Mouse (Mus musculus) CD4-positive, CD25-positive, alpha-beta regulatory T cell, adult 2 months (primary cell): Measurements from ENCODE around the gene Col4a3.
A peak's percentile ranks its signal among the peaks of the same experiment; 100 is the strongest.

ENCODE experiments used
- DNase-seq: peaks from one replicate; pipeline ENCODE4 v3.0.0-alpha.2; 2012; ENCODE audit warnings: low read depth, low spot score

Col4a3 gene

GRCm38 (mm10) chr1:82663522-82663921 lies 76.8 kb downstream of the Col4a3 start:
- no peak for DNase-seq

- DNase-seq: no peak
Measured at GRCm38 (mm10) chr1:82686328-82686727, 99.6 kb downstream of the Col4a3 start.

DNA sequence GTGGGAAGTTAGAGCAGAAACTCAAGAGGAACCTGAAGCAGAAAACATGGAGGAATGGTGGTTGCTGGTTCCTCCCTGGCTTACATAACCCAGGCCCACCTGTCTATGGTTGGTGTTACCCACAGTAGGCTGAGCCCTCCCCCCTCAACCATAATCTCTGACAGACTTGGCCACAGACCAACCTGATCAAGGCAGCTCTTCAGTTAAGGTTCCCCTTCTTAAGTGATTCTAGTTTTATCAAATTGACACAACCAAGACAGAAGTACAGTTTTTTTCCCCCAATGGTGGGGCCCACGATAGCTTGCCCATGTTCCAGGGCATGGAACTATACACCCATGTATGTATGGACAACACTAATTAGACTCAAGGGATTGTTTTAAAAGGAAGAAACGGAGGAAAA lies 100.1 kb downstream of the Col4a3 start:
- no peak for DNase-seq

DNA sequence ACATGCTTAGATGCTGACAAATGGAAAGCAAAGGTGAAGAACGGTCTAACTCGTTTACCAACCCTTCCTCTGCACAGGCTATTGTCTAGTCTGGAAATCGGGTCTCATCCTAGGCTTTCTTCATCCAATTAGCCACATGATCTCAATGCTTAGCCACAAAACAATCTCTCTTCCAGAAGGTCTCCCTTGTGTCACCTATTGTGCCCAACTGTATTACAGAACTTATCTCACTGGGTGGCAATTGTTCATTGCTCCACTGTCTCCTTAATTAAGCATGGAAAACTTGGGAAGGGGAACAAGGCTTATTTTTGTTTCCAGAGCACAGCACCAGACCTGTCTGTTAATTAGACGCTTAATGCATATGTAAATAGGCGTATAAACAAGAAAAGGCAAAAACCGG lies 101.2 kb downstream of the Col4a3 start:
- no peak for DNase-seq

- DNase-seq: no peak
Measured at GRCm38 (mm10) chr1:82695915-82696314, 109.2 kb downstream of the Col4a3 start.

- DNase-seq: no peak
Measured at GRCm38 (mm10) chr1:82717816-82718512, 131.2 kb downstream of the Col4a3 start.

- peak; percentile 95 for DNase-seq
Measured at GRCm38 (mm10) chr1:82724339-82725025, 137.8 kb downstream of the Col4a3 start, which contains the start of gene Mff. Mff (plus strand) TSS chr1:82724890.

DNA sequence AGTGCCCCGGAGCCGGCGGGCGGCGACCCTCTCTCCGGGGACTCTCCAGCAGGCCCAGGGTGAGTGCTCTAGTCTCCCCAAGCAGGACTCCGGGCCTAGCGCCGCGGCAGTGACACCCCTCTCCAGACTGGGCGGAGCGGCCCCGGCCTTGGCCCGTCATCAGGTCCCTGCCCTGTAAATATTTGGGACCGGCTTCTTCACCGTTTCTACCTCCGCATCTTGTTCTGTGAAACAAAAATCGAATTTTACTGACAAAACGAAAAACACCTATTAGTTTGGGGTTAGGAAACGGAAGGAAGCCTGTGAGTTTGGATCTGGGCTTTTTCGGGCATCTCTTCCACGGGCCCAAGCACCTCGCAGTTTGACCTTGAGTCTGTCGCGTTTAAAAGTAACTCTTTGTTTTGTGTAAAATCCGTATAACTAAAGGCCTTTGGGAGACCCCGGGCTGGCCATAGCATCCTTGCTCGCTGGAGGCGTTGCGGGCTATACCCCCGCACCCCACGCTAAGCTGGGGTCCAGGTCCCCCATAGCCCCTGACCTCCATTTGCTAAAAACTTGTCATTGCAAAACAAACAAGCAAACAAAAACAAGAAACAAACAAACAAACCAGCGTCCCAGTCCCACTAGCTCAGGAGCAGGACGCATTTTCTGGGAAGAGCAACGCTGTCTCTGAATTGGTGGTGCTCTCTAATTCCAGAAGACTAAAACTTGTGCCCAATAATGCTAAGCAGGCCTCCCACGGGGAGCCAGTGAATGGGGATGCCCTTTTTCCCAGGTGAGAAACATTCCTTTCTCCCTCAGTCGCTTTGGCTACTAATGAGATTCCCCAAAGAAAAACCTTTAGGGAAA lies 138.5 kb downstream of the Col4a3 start:
- DNase-seq: no peak

GRCm38 (mm10) chr1:82725875-82726185 lies 139.1 kb downstream of the Col4a3 start:
- DNase-seq: no peak

GRCm38 (mm10) chr1:82726482-82726881 lies 139.8 kb downstream of the Col4a3 start:
- DNase-seq: no peak

DNA sequence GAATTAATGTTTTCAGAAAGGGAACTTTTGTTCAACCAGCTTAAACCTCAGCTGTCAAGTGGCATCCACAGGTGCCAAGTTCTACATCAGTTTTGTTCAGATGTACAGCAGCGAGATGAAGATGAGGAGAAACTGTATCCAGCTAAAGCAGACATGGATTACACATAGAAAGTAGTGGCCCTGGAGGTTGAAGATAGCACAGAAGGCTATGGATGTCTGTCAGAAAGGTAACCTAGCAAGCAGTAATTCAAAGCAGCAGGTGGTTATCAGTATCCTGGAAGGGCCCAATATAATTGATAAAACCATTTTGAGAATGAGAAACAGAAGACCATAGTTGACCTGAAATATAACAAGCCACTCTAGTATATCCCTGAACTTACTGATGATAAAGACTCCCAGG lies 146.6 kb downstream of the Col4a3 start:
- no peak for DNase-seq

- DNase-seq: no peak
Measured at GRCm38 (mm10) chr1:82738066-82738465, 151.3 kb downstream of the Col4a3 start.

- DNase-seq: no peak
Measured at GRCm38 (mm10) chr1:82741539-82741938, 154.8 kb downstream of the Col4a3 start.

DNA sequence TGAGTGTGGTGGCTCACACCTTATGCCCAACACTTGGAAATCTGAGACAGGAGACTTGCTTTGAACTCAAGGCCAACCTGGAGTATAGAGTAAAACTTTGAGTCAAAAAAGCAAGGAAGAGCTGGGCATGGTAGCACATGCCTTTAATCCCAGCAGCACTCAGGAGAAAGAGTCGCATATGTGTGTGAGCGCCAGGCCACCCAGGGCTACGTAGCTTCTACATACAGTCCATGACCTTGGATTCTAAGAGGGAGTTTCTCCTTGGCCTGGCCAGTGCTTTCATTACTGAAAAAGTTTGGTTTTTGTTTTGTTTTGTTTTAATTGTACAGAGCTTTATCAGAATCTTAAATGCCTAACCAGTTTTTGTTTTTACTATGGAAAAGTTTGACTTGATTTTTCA lies 157.2 kb downstream of the Col4a3 start:
- no peak for DNase-seq

GRCm38 (mm10) chr1:82746408-82746807 lies 159.7 kb downstream of the Col4a3 start:
- no peak for DNase-seq

DNA sequence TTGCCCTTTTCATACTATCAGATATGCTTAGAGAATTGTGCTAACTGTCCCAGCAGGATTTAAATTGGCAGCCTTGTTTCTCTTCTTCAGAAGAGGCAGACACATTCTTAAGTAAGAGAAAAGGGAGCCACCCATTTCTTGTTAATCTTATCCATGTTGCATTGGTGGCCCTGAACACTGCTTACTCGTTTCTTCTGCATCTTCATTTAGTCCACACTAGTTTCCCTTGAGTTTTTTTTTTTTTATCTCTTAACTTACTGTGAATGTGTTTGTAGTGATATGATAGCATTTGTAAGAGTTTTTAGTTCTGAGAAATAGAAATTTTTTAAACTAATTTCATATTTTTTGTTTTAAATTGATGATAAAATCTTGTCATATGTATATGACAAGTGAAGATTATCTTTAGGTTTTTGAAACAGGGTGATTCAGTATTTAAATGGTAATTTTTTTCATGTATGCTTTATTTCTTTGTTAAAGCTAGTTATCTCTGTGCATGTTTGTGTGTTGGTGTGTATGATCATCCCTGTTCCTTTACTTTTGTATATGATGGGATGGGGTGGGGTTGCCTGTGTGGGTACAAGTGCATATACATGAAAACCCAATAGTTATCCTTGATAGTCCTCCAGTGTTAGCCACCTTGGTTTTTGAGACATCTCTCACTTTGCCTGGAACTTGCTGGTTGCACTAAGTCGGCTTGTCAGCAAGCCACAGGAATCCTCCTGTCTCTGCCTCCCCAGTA lies 161.2 kb downstream of the Col4a3 start:
- no peak for DNase-seq

- peak; percentile 38 for DNase-seq
Measured at GRCm38 (mm10) chr1:82759520-82759919, 172.8 kb downstream of the Col4a3 start.

GRCm38 (mm10) chr1:82761454-82762169 lies 174.9 kb downstream of the Col4a3 start:
- no peak for DNase-seq

- peak; percentile 9 for DNase-seq
Measured at GRCm38 (mm10) chr1:82762274-82762673, 175.6 kb downstream of the Col4a3 start.

DNA sequence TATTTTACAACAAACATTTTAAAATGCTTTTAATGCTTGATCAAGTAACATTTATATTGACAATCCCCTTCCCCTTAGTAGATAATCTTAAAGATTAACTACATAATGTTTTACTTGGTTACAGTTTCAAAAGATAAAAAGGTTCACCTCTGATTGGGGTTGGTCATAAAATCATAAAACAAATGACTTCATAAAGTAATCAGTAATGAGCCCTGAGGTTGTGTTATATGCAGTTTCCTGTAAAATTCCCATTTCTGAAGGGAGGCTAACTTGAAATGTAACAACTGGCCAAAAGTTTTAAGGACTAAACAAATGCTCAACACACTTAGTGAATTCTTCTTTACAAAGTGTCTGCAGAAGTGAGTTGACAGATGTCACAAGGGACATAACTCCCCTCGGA lies 179.5 kb downstream of the Col4a3 start:
- no peak for DNase-seq

DNA sequence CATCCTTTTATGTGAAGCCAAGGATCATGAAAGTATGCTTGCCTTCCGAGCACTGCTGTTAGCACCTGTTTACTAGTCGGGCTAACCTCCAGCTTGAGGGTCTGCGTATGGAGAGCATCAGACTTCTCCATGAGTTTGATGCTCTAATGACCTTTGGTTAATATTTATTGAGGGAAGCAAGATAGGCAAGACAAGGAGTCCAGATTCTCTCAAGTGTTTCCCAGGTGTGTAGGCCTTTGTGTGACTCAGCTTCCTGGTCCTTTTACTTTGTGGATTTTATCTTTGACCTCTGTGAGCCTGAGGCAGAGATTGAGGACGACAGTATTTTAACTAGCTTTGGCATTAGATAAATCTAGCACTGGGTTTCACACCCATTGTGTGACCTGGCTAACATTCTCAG lies 179.9 kb downstream of the Col4a3 start:
- DNase-seq: no peak
